Mouse (Mus musculus) thymus, postnatal 14 days (tissue): ENCODE results near the gene Col23a1.
"Not testable (repeated sequence)": the region's sequence is repeated elsewhere in the genome, so short reads cannot be mapped to it uniquely, and the experiment has no call there.

Experiments used
- DNase-seq: peaks from one replicate; pipeline ENCODE4 v3.0.0; 2021

Gene Col23a1

GRCm38 (mm10) chr11:51595459-51596083 is 305.9 kb downstream of the Col23a1 start:
- no peak for DNase-seq

GRCm38 (mm10) chr11:51597553-51597952 is 307.8 kb downstream of the Col23a1 start:
- no peak for DNase-seq

- DNase-seq: no peak
Measured at GRCm38 (mm10) chr11:51602253-51602652, 312.5 kb downstream of the Col23a1 start.

GRCm38 (mm10) chr11:51605602-51606446 is 316.1 kb downstream of the Col23a1 start:
- DNase-seq: peak; percentile 91

GRCm38 (mm10) chr11:51606447-51607095 is 316.9 kb downstream of the Col23a1 start, which contains the start of gene Hnrnpab:
TSS of gene Hnrnpab (minus strand) at chr11:51606847.
- DNase-seq: peak; percentile 97

GRCm38 (mm10) chr11:51607096-51607738 is 317.5 kb downstream of the Col23a1 start:
- DNase-seq: no peak

- DNase-seq: peak; percentile 47
Measured at GRCm38 (mm10) chr11:51609266-51609909, 319.7 kb downstream of the Col23a1 start.

- not testable (repeated sequence) for DNase-seq
Measured at GRCm38 (mm10) chr11:51609940-51610339, 320.2 kb downstream of the Col23a1 start.

- DNase-seq: no peak
Measured at GRCm38 (mm10) chr11:51614256-51614655, 324.5 kb downstream of the Col23a1 start.

- no peak for DNase-seq
Measured at GRCm38 (mm10) chr11:51615129-51615528, 325.4 kb downstream of the Col23a1 start.

- DNase-seq: peak; percentile 75
Measured at GRCm38 (mm10) chr11:51615601-51616000, 325.9 kb downstream of the Col23a1 start.

GRCm38 (mm10) chr11:51616113-51616512 is 326.4 kb downstream of the Col23a1 start:
- not testable (repeated sequence) for DNase-seq

GRCm38 (mm10) chr11:51617693-51618092 is 328.0 kb downstream of the Col23a1 start:
- DNase-seq: peak; percentile 85

- no peak for DNase-seq
Measured at GRCm38 (mm10) chr11:51618894-51619408, 329.2 kb downstream of the Col23a1 start.

- DNase-seq: peak; percentile 87
Measured at GRCm38 (mm10) chr11:51619409-51620060, 329.8 kb downstream of the Col23a1 start, which contains the start of gene Nhp2. TSS of gene Nhp2 (plus strand) at chr11:51619735.

- DNase-seq: no peak
Measured at GRCm38 (mm10) chr11:51620084-51620483, 330.4 kb downstream of the Col23a1 start.

- no peak for DNase-seq
Measured at GRCm38 (mm10) chr11:51621776-51622175, 332.1 kb downstream of the Col23a1 start.

- DNase-seq: no peak
Measured at GRCm38 (mm10) chr11:51622971-51623491, 333.3 kb downstream of the Col23a1 start.

- DNase-seq: no peak
Measured at GRCm38 (mm10) chr11:51625187-51625820, 335.6 kb downstream of the Col23a1 start.

GRCm38 (mm10) chr11:51627425-51627824 is 337.7 kb downstream of the Col23a1 start:
- no peak for DNase-seq

GRCm38 (mm10) chr11:51627907-51628306 is 338.2 kb downstream of the Col23a1 start:
- no peak for DNase-seq
